Mouse (Mus musculus) lung, adult 18-20 months (tissue): Measurements from ENCODE around the gene Rps13.

ENCODE experiments used
- DNase-seq, 2 experiments: peaks; one replicate each; pipeline ENCODE4 v3.0.0; 2022; ENCODE audit warnings: mixed read lengths in 2 of 2

Rps13 gene

GRCm38 (mm10) chr7:116290559-116290958, 43.4 kb downstream of the Rps13 start:
- peak in 1 of 2 experiments; percentile 10 for DNase-seq

DNA sequence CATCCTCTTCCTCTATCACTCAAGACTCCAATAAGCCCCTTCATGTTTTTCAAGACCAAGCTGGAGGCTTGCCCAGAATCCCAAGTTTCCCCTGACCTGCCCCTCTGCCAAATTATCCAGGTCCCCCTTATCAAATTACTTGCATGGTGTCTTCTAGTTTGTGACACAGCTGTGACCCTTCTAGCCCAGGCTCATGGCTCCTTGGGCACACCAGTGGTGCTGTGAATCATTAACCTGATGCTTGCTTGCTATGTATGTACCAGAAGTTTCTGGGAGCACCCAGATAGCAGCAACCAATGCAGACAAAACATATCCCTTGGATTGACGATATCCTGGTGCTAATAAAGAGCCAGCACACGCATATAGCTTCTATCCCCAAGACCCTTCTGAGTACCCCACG, 45.0 kb downstream of the Rps13 start:
- no peak for DNase-seq

- DNase-seq: no peak
These were observed 46.0 kb downstream of the Rps13 start for GRCm38 (mm10) chr7:116287959-116288358.

- DNase-seq: peak; percentile 49 to 57
These were observed 47.2 kb downstream of the Rps13 start for GRCm38 (mm10) chr7:116286611-116287355.

DNA sequence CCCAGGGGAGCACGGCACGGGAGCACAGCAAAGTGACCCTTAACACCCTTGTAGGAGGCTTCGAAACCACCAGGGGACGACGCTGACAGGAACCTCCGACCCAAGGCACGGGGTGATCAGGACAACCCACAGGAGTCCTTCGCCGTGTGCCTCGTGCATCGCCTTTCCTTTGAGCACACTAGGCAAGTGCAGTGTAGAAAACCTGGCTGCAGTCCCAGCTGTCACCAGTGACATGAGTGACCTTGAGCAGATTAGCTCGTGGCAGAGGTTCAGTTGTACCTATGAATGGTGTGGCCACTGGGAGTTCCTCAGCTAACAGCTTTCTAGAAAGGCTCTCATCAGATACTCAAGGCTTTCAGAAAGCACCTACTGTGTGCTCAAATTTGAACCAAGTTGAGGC, 47.8 kb downstream of the Rps13 start:
- peak; percentile 35 to 41 for DNase-seq

DNA sequence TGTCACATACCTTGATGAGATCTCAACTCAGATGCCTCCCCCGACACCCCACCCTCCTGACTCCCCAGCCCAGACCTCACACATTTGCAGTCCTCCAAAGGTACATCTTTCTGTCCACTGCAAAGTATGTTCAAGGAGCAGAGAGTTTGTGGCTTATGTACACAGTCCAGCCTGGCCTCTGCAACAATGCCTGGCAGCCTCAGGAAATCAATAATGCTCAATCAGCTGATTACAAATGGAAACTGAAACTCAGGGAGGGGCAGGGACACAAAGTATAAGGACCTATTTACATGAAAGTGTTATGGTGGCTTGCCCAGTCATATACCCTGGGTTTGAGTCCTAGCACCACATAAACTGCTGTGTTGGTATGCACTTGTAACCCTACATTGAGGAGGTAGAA, 48.8 kb downstream of the Rps13 start:
- no peak for DNase-seq

- no peak for DNase-seq
These were observed 51.2 kb downstream of the Rps13 start for GRCm38 (mm10) chr7:116282755-116283154.
